Mouse (Mus musculus): Measurements from ENCODE around the gene Apoc3.

Apoc3 gene

DNA sequence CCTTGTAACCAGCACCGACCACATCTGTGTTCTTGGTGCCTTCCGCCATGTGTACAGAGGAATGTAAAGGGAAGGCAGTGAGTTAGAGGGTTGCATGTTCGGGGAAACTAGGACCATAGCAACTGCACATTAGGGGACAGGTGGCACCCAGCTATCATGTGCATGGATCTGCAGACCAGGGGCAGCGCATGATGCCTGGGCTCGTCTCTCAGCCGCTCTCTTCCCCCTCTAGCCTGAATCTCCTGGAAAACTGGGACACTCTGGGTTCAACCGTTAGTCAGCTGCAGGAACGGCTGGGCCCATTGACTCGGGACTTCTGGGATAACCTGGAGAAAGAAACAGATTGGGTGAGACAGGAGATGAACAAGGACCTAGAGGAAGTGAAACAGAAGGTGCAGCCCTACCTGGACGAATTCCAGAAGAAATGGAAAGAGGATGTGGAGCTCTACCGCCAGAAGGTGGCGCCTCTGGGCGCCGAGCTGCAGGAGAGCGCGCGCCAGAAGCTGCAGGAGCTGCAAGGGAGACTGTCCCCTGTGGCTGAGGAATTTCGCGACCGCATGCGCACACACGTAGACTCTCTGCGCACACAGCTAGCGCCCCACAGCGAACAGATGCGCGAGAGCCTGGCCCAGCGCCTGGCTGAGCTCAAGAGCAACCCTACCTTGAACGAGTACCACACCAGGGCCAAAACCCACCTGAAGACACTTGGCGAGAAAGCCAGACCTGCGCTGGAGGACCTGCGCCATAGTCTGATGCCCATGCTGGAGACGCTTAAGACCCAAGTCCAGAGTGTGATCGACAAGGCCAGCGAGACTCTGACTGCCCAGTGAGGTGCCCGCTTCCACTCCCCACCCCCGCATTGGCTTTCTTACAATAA, 5.6 kb downstream of the Apoc3 start:
- peak; percentile 17 to 64 for DNase-seq (ENCODE audit: low spot score in 2 of 2)

DNA sequence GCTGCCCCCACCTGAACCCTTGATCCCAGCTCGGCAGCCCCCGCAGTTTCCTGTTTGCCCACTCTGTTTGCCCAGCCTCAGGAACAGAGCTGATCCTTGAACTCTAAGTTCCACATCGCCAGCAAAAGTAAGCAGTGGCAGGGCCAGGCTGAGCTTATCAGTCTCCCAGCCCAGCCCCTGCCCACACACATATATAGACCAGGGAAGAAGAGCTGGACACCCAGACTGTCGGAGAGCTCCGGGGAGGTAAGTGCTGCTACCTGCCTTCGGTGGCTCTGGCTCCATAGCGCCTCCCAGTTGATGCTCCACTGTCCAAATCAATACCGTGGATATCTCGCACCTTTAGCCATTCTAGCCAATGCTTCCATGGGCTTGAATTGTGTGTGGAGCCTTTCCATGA, 6.9 kb downstream of the Apoc3 start, which contains the start of gene Apoa1:
Gene Apoa1 (plus strand): TSS at position 90 of the 400 bp plus-strand sequence.
- DNase-seq (ENCODE audit: low spot score in 2 of 2): no peak

DNA sequence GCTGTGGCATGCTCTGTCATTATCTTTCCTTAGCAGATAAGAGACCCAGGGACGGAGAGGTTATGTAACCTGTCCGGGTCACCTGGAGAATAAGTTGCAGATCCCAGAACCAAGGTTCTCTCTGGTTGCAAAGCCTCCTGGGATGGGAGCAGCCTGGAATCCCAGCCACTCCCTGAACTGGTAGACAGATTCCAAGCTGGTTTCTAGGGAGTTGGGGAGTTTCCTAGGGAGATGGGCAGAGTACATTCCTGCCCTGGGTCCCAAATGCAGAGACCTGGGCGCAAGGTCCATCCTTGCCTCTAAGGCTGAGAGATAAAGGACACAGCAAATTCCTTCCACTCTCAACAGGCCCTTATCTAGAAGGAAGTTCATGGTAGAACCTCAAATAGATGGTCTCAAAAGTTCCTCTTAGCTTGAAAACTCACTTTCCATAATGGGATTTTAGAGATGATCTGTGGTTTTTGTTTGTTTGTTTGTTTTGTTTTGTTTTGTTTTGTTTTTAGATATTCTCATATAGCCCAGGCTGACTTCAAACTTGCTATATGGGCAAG, 8.3 kb downstream of the Apoc3 start:
- DNase-seq (ENCODE audit: low spot score in 2 of 2): no peak

DNA sequence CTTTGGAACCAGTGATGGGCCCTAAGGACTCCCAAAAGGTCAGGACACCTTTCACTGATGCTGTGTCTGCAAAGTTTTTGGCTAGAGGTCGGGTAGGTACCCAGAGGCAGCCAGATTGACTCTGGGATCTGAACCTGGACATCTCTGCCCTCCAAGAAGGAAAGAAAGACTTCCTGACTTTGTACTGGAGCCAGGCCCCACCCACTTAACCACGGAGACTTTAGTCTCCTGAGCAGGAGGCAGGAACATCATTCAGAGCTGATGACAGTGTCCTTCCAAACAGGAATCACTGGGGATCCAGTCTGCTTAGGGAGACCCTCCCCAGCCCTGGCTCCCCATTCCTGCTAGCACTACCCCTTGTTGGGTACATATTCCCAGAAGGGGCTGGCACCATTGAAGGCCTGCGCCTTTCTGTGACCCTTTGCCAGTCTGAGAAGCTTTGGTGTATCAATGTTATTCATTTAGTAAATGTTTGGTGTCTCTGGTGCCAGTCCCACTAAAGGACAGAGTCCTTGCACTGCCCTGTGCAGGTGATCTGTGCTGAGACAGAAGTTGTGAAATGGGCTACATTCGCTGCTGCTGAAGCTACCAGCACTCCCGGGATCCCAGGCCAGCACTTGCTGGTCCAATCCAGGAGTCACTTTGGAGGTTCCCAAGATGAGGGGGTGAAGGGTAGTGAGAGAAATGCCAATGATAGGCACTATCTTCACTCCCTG, 10.3 kb downstream of the Apoc3 start:
- no peak for DNase-seq (ENCODE audit: low spot score in 2 of 2)

DNA sequence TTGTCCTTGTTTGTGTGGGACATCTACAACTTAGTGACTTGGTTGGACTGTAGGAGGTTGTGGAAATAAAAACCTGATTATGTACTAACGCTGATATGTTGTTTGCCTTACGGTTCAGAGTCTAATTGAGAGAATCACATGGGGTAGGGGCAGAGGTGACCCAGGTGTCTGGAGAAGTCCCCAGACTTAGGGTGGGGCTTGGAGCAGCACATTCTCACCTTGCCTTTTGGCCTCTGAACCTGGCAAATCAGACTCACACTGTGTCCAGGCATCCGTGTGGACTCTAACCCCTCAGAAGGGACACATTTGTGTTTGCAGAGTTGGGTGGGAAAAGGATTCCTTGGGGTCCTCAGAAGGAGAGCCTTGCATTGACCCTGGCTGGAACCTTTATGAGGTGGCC, 11.3 kb downstream of the Apoc3 start:
- DNase-seq (ENCODE audit: low spot score in 2 of 2): no peak

GRCm38 (mm10) chr9:46223090-46223489, 12.3 kb downstream of the Apoc3 start:
- DNase-seq (ENCODE audit: low spot score in 2 of 2): no peak

- DNase-seq (ENCODE audit: low spot score in 2 of 2): no peak
Measured at GRCm38 (mm10) chr9:46218176-46218575, 17.3 kb downstream of the Apoc3 start.

DNA sequence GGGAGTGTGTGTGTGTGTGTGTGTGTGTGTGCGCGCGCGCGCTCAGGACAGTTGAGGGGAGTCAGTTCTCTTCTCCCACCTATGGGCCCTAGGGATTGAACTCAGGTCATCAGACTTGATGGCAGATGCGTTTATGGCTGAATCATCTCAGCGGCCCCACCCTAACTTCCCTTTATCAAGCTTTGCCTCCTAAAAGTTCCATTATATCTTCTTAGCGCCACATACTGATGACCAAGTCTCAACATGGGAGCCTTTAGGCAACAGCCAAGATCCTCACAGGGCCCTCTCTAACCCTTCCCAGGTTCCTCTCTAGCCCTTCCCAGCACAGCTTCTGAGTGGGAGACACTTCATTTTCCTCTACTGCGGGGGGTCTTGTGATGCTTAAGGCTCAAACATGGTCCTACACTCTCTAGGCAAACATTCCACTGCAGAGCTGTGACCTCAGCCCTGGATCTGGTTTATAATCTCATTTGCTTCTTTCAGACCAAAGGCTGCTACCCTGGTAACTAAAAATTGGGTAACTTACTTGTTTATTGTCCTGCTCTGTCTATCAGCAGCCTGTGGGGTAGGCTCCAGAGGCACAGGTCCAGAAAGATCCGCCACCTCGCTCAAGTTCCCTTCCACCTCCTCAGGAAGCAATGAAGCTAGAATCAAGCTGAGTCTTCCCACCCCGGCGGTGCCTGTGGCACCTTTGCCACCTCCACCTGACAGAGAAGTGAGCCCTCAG, 18.5 kb downstream of the Apoc3 start:
- no peak for DNase-seq (ENCODE audit: low spot score in 2 of 2)

- no peak for DNase-seq (ENCODE audit: low spot score in 2 of 2)
Measured at GRCm38 (mm10) chr9:46215338-46216322, 19.8 kb downstream of the Apoc3 start.

DNA sequence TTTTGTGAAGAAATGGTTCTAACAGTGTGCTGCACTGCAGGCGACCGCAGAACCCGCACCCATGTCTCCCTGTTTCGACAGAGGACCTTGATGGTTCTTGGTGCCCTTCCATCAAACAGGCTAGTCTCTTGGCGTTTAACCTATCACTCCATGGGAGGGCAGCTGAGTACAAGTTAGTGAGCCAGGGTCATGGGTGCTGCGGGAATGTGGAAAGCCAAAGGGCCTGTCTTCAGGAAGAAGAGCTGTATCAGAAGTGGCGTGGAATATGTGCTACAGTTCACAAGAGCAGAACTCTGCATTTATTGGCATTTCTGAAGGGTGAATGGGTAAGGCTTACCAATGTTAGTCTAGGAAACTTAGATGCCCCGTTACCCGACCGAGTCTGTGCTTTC, 20.5 kb downstream of the Apoc3 start:
- DNase-seq (ENCODE audit: low spot score in 2 of 2): no peak

DNA sequence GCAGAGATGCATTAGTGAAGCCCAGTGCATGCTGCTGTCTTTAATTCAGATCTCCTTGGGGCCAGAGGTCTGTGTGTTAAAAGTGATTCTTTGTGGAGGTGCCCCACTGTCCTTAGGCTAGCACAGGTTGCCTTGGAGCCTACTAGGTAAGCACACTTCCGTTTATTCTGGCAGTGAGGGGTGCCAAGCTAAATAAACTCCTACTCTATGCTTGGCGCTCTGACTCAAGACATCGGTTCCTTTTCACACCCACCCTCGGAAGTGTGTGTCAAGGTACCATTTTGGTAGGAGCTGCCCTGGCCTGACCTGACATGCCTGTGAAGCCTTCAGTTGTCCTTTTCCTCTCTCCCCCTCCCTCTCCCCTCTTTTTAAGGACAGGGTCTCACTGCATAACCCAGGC, 21.2 kb downstream of the Apoc3 start:
- DNase-seq (ENCODE audit: low spot score in 2 of 2): no peak

DNA sequence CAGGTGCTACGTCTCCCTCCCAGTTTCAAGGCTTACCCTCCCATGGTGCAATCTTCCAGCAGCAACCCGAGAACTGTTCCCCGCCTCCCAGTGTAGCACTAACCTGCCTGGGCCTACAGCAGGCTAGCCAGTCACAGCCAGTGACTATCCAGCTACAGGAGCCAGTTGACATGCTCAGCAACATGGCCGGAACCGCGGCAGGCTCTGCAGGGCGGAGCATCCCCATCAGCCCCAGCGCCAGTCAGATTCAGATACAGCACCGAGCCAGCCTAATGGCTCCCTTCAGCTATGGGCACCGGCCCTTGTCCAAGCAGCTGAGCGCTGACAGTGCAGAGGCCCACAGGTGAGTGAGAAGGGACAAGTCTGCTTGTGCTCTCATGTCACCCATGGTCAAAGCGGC, 25.0 kb downstream of the Apoc3 start:
- DNase-seq (ENCODE audit: low spot score in 2 of 2): no peak

DNA sequence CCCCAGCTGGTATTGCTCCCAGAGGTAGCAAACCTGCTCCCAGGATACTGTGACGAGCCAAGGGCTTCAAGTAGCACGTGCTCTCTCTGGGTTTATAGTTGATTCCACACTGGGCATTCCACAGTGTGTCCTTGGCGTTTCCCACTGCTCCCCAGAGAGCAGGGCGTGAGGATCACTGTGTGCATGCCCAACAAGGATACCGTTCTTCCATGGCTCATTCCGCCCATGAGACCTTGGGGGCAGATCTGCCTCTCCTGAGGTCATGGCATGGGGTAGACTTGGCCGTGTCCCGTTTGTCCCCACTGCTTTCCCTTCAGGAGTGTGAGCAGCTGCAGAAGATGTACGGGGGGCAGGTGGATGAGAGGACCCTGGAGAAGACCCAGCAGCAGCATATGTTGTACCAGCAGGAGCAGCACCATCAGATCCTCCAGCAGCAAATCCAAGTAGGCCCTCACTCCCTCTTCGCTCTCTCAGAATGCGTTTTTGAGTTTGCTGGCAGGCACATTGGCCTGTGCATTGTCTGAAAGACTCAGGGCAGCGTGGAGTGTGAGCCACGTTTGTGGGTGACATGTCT, 26.9 kb downstream of the Apoc3 start:
- no peak for DNase-seq (ENCODE audit: low spot score in 2 of 2)

GRCm38 (mm10) chr9:46207501-46207869, 28.0 kb downstream of the Apoc3 start:
- DNase-seq (ENCODE audit: low spot score in 2 of 2): no peak

GRCm38 (mm10) chr9:46206834-46207500, 28.5 kb downstream of the Apoc3 start:
- DNase-seq (ENCODE audit: low spot score in 2 of 2): no peak

DNA sequence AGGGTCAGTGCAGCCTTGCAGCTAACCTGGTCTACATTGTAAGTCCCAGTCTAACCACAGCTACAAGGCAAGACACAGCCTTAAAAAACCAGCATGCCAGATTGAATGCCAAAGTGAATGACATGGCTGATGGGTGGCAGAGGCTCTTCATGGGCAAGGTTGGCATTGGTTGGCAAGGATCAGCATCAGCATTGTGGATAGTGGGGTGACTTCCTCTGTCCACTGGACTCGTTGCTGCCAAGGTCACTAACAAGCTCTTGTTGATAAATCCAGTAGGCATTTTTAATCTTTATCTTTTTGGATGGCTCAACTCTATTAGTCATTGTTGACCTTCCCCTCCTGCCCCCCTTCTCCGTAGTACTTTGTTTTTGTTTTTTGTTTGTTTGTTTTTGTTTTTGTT, 35.8 kb downstream of the Apoc3 start:
- no peak for DNase-seq (ENCODE audit: low spot score in 2 of 2)

DNA sequence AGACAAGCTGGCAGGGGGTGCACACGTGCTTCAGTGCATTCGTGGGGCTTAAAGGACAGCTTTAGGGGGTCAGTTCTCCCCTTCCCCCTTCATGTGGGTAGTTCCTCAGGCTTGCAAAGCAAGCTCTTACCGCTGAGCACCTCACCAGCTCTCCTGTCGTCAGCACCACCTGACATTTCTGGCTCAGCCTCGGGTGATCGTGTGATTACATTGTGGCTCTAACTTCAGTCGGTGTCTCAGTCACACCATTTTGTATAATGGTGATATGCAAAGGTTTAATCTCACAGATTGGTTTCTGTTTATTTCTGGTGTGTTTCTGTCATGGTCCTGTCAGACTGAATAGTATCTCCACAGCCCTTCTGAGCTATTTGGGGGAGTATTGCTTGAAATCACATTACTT, 36.5 kb downstream of the Apoc3 start:
- DNase-seq (ENCODE audit: low spot score in 2 of 2): no peak

DNA sequence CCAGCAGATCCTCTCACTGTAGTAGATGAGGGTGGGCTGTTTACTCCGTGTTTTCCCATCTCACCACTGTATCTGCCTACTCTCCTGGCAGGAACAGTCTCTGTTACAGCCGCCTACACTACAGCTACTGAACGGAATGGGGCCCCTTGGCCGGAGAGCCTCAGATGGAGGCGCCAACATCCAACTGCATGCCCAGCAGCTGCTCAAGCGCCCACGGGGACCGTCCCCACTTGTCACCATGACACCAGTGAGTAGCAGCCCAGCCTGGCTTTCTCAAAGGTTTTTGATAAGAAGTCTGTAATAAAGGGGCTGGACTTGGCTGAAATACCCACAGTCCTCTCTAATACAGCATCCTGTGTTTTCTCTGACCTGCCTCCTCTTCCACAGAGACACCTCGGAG, 37.0 kb downstream of the Apoc3 start:
- DNase-seq (ENCODE audit: low spot score in 2 of 2): no peak

- DNase-seq (ENCODE audit: low spot score in 2 of 2): no peak
Measured at GRCm38 (mm10) chr9:46196699-46197169, 38.7 kb downstream of the Apoc3 start.

DNA sequence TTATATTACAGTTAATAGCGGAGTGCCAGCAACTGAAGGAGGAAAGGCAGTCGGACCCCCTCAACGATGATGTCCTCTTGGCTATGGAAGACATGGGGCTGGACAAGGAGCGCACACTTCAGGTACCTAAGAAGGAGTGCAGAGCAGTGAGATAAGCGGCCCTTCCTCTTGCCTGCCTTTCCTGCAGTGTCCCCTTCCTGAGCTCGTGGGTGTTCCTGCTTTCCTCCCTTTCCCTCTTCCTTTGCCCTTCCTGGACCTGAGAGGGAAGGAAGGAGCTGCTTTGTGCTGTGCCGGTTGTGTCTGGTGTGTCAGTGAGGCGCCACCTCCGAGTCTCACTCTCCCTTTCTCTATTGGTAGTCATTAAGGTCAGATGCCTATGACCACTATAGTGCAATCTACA, 40.6 kb downstream of the Apoc3 start:
- no peak for DNase-seq (ENCODE audit: low spot score in 2 of 2)

Measured in spleen, postnatal 10 days (tissue).